Mouse (Mus musculus) embryo, embryonic 9.5 days (tissue): ENCODE data around the gene Dbn1.

ENCODE experiments used
- DNase-seq: peaks from one replicate; pipeline ENCODE4 v3.0.0-alpha.2; 2017; ENCODE audit errors: extremely low spot score

Dbn1 gene

GRCm38 (mm10) chr13:55510668-55511491 lies 23.0 kb upstream of the Dbn1 start:
- peak; percentile 78 for DNase-seq

- no peak for DNase-seq
Measured at GRCm38 (mm10) chr13:55510332-55510667, 22.4 kb upstream of the Dbn1 start.

GRCm38 (mm10) chr13:55508531-55508930 lies 20.6 kb upstream of the Dbn1 start:
- no peak for DNase-seq

GRCm38 (mm10) chr13:55507877-55508276 lies 20.0 kb upstream of the Dbn1 start:
- DNase-seq: no peak

GRCm38 (mm10) chr13:55506697-55507096 lies 18.8 kb upstream of the Dbn1 start:
- no peak for DNase-seq

- DNase-seq: no peak
Measured at GRCm38 (mm10) chr13:55505810-55506209, 17.9 kb upstream of the Dbn1 start.

GRCm38 (mm10) chr13:55504390-55504789 lies 16.5 kb upstream of the Dbn1 start:
- no peak for DNase-seq

GRCm38 (mm10) chr13:55502405-55502804 lies 14.5 kb upstream of the Dbn1 start:
- no peak for DNase-seq

- no peak for DNase-seq
Measured at GRCm38 (mm10) chr13:55500575-55500974, 12.7 kb upstream of the Dbn1 start.

- no peak for DNase-seq
Measured at GRCm38 (mm10) chr13:55498906-55499305, 11.0 kb upstream of the Dbn1 start.

- DNase-seq: no peak
Measured at GRCm38 (mm10) chr13:55496661-55497060, 8.8 kb upstream of the Dbn1 start.

GRCm38 (mm10) chr13:55495702-55496101 lies 7.8 kb upstream of the Dbn1 start:
- no peak for DNase-seq

GRCm38 (mm10) chr13:55494883-55495621 lies 7.1 kb upstream of the Dbn1 start:
- DNase-seq: no peak

- DNase-seq: no peak
Measured at GRCm38 (mm10) chr13:55494257-55494656, 6.3 kb upstream of the Dbn1 start.

- peak; percentile 80 for DNase-seq
Measured at GRCm38 (mm10) chr13:55486916-55487577, 864 bp downstream of the Dbn1 start.

- DNase-seq: peak; percentile 33
Measured at GRCm38 (mm10) chr13:55486029-55486794, 1.7 kb downstream of the Dbn1 start.

- DNase-seq: no peak
Measured at GRCm38 (mm10) chr13:55484520-55485088, 3.3 kb downstream of the Dbn1 start.

GRCm38 (mm10) chr13:55483593-55483992 lies 4.3 kb downstream of the Dbn1 start:
- peak; percentile 57 for DNase-seq

- DNase-seq: no peak
Measured at GRCm38 (mm10) chr13:55483071-55483470, 4.8 kb downstream of the Dbn1 start.

GRCm38 (mm10) chr13:55482542-55482941 lies 5.4 kb downstream of the Dbn1 start:
- DNase-seq: no peak

GRCm38 (mm10) chr13:55479929-55480328 lies 8.0 kb downstream of the Dbn1 start:
- no peak for DNase-seq

- no peak for DNase-seq
Measured at GRCm38 (mm10) chr13:55479008-55479407, 8.9 kb downstream of the Dbn1 start.
